ENCODE assay signal across 8 mouse cellular contexts in the genomic region with DNA sequence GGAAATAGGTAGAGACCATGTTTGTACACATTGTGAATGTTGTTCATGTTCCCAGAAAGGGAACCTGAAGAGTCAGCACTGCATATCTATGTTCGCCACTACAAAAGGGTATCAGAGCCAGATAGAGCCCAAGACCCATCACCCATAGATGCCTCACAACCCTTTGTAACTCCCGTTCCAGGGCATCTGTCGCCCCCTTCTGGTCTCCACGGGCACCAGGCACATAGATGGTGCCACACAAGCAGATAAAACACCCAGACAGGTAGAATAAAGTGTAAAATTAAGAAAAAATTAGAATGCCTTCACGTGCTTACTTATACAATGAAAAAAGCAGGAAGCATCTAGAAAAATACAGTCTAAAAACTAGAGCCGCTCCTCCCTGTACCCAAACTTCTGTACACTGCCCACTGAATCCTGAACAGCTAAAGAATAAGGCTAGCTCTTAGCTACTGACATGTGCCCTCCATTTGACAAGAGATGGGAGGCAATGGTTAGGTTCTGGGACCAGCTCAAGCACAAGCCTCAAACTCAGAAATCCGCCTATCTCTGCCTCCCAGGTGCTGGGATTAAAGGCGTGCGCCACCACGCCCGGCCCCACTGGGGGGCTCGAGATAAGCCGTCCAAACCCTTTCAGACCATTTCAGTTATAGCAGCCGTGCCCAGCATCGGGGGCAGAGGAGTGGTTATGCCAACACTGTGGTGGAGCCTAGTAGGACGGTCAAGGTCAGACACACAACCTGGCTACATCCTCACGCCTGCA. TPM values are rescaled to one million over a fixed set of nuclear protein-coding genes. Genes with fewer than 3 reads are reported as not detected.
DNase-seq lines count a peak whose midpoint lies in the region; ATAC-seq and TF ChIP-seq lines count a peak whose summit lies in the region.

No protein-coding gene starts in this region.

- H3K9ac ChIP-seq in heart, adult 2 months (ENCODE audit: low read depth, low read length): peak overlapping the region; percentile 53; the same call in 1 of the 2 replicates
- no peak overlapping the region; the same call in 1 of the 2 replicates for H3K9ac ChIP-seq in forebrain, embryonic 15.5 days (replicated peaks)
- H3K9ac ChIP-seq in liver, embryonic 13.5 days: peak overlapping the region; percentile 67
- H3K9ac ChIP-seq in stomach, embryonic 14.5 days (replicated peaks; ENCODE audit: low read depth, low read length): no peak overlapping the region

- no peak for TF ChIP-seq POLR2A in heart, adult 2 months (IDR thresholded peaks at IDR 0.05; ENCODE audit: insufficient read depth, low read depth, low read length)

- H3K79me2 ChIP-seq in heart, adult 2 months (replicated peaks; ENCODE audit: control insufficient read depth, insufficient read depth, low read length): no peaks in the 10 kb centered on the region

- H3K4me3 ChIP-seq in heart, adult 2 months: no peak overlapping the region
- H3K4me3 ChIP-seq in forebrain, embryonic 15.5 days: peak overlapping the region; percentile 22
- H3K4me3 ChIP-seq in liver, embryonic 13.5 days (replicated peaks): peak overlapping the region; percentile 57
- H3K4me3 ChIP-seq in stomach, embryonic 14.5 days (ENCODE audit: low read depth, low read length): peak overlapping the region; percentile 16

- H3K27ac ChIP-seq in heart, adult 2 months: no peak overlapping the region
- H3K27ac ChIP-seq in forebrain, embryonic 15.5 days (replicated peaks): no peak overlapping the region
- H3K27ac ChIP-seq in liver, embryonic 13.5 days: peak overlapping the region; percentile 94
- H3K27ac ChIP-seq in stomach, embryonic 14.5 days (ENCODE audit: low read length): no peak overlapping the region

- no peaks in the 10 kb centered on the region for H3K27me3 ChIP-seq in heart, adult 2 months (ENCODE audit: control insufficient read depth, insufficient read depth, low read length)
- H3K27me3 ChIP-seq in forebrain, embryonic 15.5 days: 0 out of 2 replicates have a peak, but pooled peaks cover 4% of the 10 kb centered on the region
- no peaks in the 10 kb centered on the region for H3K27me3 ChIP-seq in liver, embryonic 13.5 days
- no peaks in the 10 kb centered on the region for H3K27me3 ChIP-seq in stomach, embryonic 14.5 days (ENCODE audit: control insufficient read depth, insufficient read depth, low read length)

- DNase-seq in heart, adult 2 months: no peak
- DNase-seq in heart, postnatal 14 days: no peak
- DNase-seq in ES-CJ7 (ENCODE audit: low read depth, low spot score): peak; percentile 50
- peak; percentile 86 for DNase-seq in liver, embryonic 13.5 days
- DNase-seq in adipocyte (ENCODE audit: low spot score): no peak
- no peak for DNase-seq in gastrocnemius, postnatal 10 days

- no peaks in the 10 kb centered on the region for H3K36me3 ChIP-seq in heart, adult 2 months (ENCODE audit: control insufficient read depth, insufficient read depth, low read length)
- no peaks in the 10 kb centered on the region for H3K36me3 ChIP-seq in forebrain, embryonic 15.5 days
- peaks cover 17% of the 10 kb centered on the region for H3K36me3 ChIP-seq in liver, embryonic 13.5 days
- no peaks in the 10 kb centered on the region for H3K36me3 ChIP-seq in stomach, embryonic 14.5 days (ENCODE audit: control insufficient read depth, insufficient read depth, low read length)

- no peaks in the 10 kb centered on the region for H3K9me3 ChIP-seq in forebrain, embryonic 15.5 days
- H3K9me3 ChIP-seq in liver, embryonic 13.5 days (replicated peaks): no peaks in the 10 kb centered on the region
- H3K9me3 ChIP-seq in stomach, embryonic 14.5 days (ENCODE audit: control insufficient read depth, low read depth, low read length): no peaks in the 10 kb centered on the region

- no peak for TF ChIP-seq EP300 in heart, adult 2 months (IDR thresholded peaks at IDR 0.05; ENCODE audit: insufficient read depth, low read depth, low read length)

- no peaks in the 10 kb centered on the region for H3K4me1 ChIP-seq in heart, adult 2 months (ENCODE audit: control insufficient read depth, insufficient read depth, low read length)
- H3K4me1 ChIP-seq in forebrain, embryonic 15.5 days: 0 out of 2 replicates have a peak, but pooled peaks cover 4% of the 10 kb centered on the region
- H3K4me1 ChIP-seq in liver, embryonic 13.5 days (replicated peaks): peaks cover 46% of the 10 kb centered on the region
- H3K4me1 ChIP-seq in stomach, embryonic 14.5 days (ENCODE audit: control insufficient read depth, insufficient read depth, low read length): no peaks in the 10 kb centered on the region

- peak overlapping the region; percentile 34 for H3K4me2 ChIP-seq in forebrain, embryonic 15.5 days (replicated peaks)
- H3K4me2 ChIP-seq in liver, embryonic 13.5 days: peak overlapping the region; percentile 90
- peak overlapping the region; percentile 62 for H3K4me2 ChIP-seq in stomach, embryonic 14.5 days (replicated peaks; ENCODE audit: low read depth, low read length)

- 38% methylated on average over 17 of the region's 17 CpGs for WGBS in heart, adult 2 months
- 36% methylated on average over 17 of the region's 17 CpGs for WGBS in forebrain, embryonic 15.5 days
- 20% methylated on average over 17 of the region's 17 CpGs for WGBS in liver, embryonic 13.5 days (ENCODE audit: insufficient replicate concordance)
- 23% methylated on average over 17 of the region's 17 CpGs for WGBS in stomach, embryonic 14.5 days

- intact Hi-C loops in heart, adult 2 months (cut with DNase I): no loop called here
- intact Hi-C loops in heart, postnatal 14 days (cut with DNase I): no loop called here

- ATAC-seq in forebrain, embryonic 15.5 days (replicated peaks): peak; percentile 51; the same call in 1 of the 2 replicates
- ATAC-seq in liver, embryonic 13.5 days (ENCODE audit: low read depth): peak; percentile 89
- peak; percentile 50; the same call in 1 of the 2 replicates for ATAC-seq in stomach, embryonic 14.5 days (ENCODE audit: insufficient number of reproducible peaks, insufficient read depth, low FRiP score, low read depth)

- TF ChIP-seq CTCF in heart, adult 2 months (IDR thresholded peaks at IDR 0.05): peak; percentile 37

RNA-seq across cellular contexts. Expression of gene Trim14, which starts 9.0 kb away (rescaled TPM):
- 1 to 10 TPM; 2.5 to 2.9 TPM for total RNA-seq in heart, adult 2 months (2021)
- polyA plus RNA-seq in heart, adult 2 months (2012; rRNA removed): 1.5 and 2.1 TPM in 2 replicates
- 1 to 10 TPM; 1.3 to 3.4 TPM for total RNA-seq in heart, postnatal 14 days (2021)
- 0.48 and 1.2 TPM in 2 replicates for polyA plus RNA-seq in forebrain, embryonic 15.5 days (2015; fragmentation: Nextera tagmentation; extraction: Ambion mirVana)
- polyA plus RNA-seq in liver, embryonic 13.5 days (2015; fragmentation: Nextera tagmentation; extraction: Ambion mirVana): 6.8 and 8.6 TPM in 2 replicates
- 4.9 and 6.0 TPM in 2 replicates for polyA plus RNA-seq in stomach, embryonic 14.5 days (2014; fragmentation: Nextera tagmentation; extraction: Ambion mirVana)
- under 1 TPM; 0.63 to 0.93 TPM for total RNA-seq in gastrocnemius, postnatal 10 days (2021)

RNA-seq across cellular contexts. Expression of gene Nans, which starts 37.9 kb away (rescaled TPM):
- 10 to 100 TPM; 11.3 to 16.4 TPM for total RNA-seq in heart, adult 2 months (2021)
- polyA plus RNA-seq in heart, adult 2 months (2012; rRNA removed): 12.0 and 17.3 TPM in 2 replicates
- 10 to 100 TPM; 17.5 to 21.4 TPM for total RNA-seq in heart, postnatal 14 days (2021)
- 78.5 and 84.2 TPM in 2 replicates for polyA plus RNA-seq in forebrain, embryonic 15.5 days (2015; fragmentation: Nextera tagmentation; extraction: Ambion mirVana)
- polyA plus RNA-seq in liver, embryonic 13.5 days (2015; fragmentation: Nextera tagmentation; extraction: Ambion mirVana): 65.4 and 77.9 TPM in 2 replicates
- 75.9 and 77.2 TPM in 2 replicates for polyA plus RNA-seq in stomach, embryonic 14.5 days (2014; fragmentation: Nextera tagmentation; extraction: Ambion mirVana)
- total RNA-seq in gastrocnemius, postnatal 10 days (2021): 10 to 100 TPM; 34.7 to 38.0 TPM

Comparison
In these comparisons a context has a peak if more than half of its experiments do, and no peak if none do; other contexts are left out.
1. DNase-seq: peak in ES-CJ7 (single experiment) and liver, embryonic 13.5 days (single experiment); none in heart, adult 2 months (0 of 2), heart, postnatal 14 days (0 of 2), adipocyte (single experiment) and gastrocnemius, postnatal 10 days (single experiment).
2. H3K9ac ChIP-seq: peak in heart, adult 2 months (single experiment) and liver, embryonic 13.5 days (single experiment); none in forebrain, embryonic 15.5 days (single experiment) and stomach, embryonic 14.5 days (single experiment).
3. H3K4me2 ChIP-seq: peak in every context shown above with its lines; median percentile 90 in liver, embryonic 13.5 days; 62 in stomach, embryonic 14.5 days; 34 in forebrain, embryonic 15.5 days.
4. Peak in every context shown above with its lines, with median percentiles within 50 percentile points of each other: ATAC-seq.